Mouse (Mus musculus) heart, embryonic 11.5 days (tissue): ENCODE results near the gene Ndufaf3. TPM values are rescaled to one million over a fixed set of nuclear protein-coding genes. Genes with fewer than 3 reads are reported as not detected.
A peak's percentile ranks its signal among the peaks of the same experiment; 100 is the strongest.

Source experiments
- ATAC-seq: fragments of 200-750 bp; cut with Nextera tagmentation; replicated peaks from 2 replicates; pipeline ENCODE4 v1.8.0; 2017; ENCODE audit warnings: moderate library complexity; ENCODE audit not compliant: insufficient number of reproducible peaks, low FRiP score, low TSS enrichment
- H3K27ac ChIP-seq: fragments of 300-500 bp; sonication (generic); 2 replicates; pipeline ENCODE4 v1.5.1; 2014; ENCODE audit warnings: mild to moderate bottlenecking, low read depth, low read length
- H3K27me3 ChIP-seq: fragments of 300-500 bp; sonication (generic); 2 replicates; pipeline ENCODE4 v1.6.1; 2014; ENCODE audit warnings: mild to moderate bottlenecking, low read length, mixed read lengths; ENCODE audit not compliant: control insufficient read depth, insufficient read depth
- H3K36me3 ChIP-seq: fragments of 300-500 bp; sonication (generic); 2 replicates; pipeline ENCODE4 v1.6.1; 2014; ENCODE audit warnings: mild to moderate bottlenecking, low read length, moderate library complexity, mixed read lengths; ENCODE audit not compliant: control insufficient read depth, insufficient read depth
- H3K4me1 ChIP-seq: fragments of 300-500 bp; sonication (generic); 2 replicates; pipeline ENCODE4 v1.6.1; 2014; ENCODE audit warnings: low read length; ENCODE audit not compliant: control insufficient read depth, insufficient read depth
- H3K4me2 ChIP-seq: fragments of 300-500 bp; sonication (generic); 2 replicates; pipeline ENCODE4 v1.6.1; 2014; ENCODE audit warnings: mild to moderate bottlenecking, moderate library complexity
- H3K4me3 ChIP-seq: fragments of 300-500 bp; sonication (generic); 2 replicates; pipeline ENCODE4 v1.5.1; 2014; ENCODE audit warnings: low read depth, low read length
- H3K9ac ChIP-seq: fragments of 300-500 bp; sonication (generic); 2 replicates; pipeline ENCODE4 v1.6.1; 2014; ENCODE audit warnings: mild to moderate bottlenecking, low read depth, low read length, moderate library complexity
- H3K9me3 ChIP-seq: fragments of 300-500 bp; sonication (generic); replicated peaks from 2 replicates; pipeline ENCODE4 v1.6.1; 2016; ENCODE audit warnings: low read length; ENCODE audit not compliant: control insufficient read depth
- WGBS: fragments of 180-500 bp; shearing (Covaris S2); extraction: QIAGEN DNeasy Blood & Tissue Kit; methylation state at CpG from one replicate; pipeline ENCODE4 v1.1.7; 2014; ENCODE audit not compliant: insufficient replicate concordance; 5-methylcytosine and 5-hydroxymethylcytosine counted together
- polyA plus RNA-seq: library from polyadenylated mRNA; unstranded; fragments of >200 nt; fragmentation: Nextera tagmentation; extraction: Ambion mirVana; gene quantifications from 2 replicates; pipeline ENCODE4 v1.2.1, GENCODE M21; 2014

The Ndufaf3 gene
- polyA plus RNA-seq, 1 experiment from 2014 or later = 58.9 TPM

DNA sequence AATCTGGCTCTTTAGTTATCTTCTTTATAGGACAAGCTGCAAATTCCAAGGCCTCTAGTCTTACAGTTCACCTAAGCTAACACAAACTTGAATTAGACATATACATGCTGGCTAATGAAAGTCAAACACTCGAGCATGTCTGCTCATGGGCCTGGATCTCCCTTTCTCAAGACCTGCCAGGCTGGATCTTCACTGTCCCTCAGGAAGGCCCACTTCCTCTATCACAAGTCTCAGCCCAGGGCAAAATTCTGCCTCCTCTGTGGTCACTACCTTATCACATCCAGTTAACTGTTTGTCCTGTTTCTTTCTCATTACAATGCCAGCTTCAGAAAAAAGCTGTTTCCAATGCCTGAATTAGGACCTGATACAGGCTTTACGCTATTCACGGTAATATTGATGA lies 27.1 kb upstream of the Ndufaf3 start:
- no peak for ATAC-seq
- peaks cover 19% of the 10 kb centered on the region for H3K4me1 ChIP-seq
- H3K36me3 ChIP-seq = no peaks in the 10 kb centered on the region
- no peaks in the 10 kb centered on the region for H3K9me3 ChIP-seq
- peak overlapping the region; percentile 75 for H3K27ac ChIP-seq
- WGBS = 25% methylated on average over 3 of the region's 3 CpGs
- no peak overlapping the region for H3K4me3 ChIP-seq
- peak overlapping the region; percentile 43 for H3K4me2 ChIP-seq
- no peaks in the 10 kb centered on the region for H3K27me3 ChIP-seq
- H3K9ac ChIP-seq = 0 out of 2 replicates have a peak overlapping the region, but pooled peaks have one; percentile 12

DNA sequence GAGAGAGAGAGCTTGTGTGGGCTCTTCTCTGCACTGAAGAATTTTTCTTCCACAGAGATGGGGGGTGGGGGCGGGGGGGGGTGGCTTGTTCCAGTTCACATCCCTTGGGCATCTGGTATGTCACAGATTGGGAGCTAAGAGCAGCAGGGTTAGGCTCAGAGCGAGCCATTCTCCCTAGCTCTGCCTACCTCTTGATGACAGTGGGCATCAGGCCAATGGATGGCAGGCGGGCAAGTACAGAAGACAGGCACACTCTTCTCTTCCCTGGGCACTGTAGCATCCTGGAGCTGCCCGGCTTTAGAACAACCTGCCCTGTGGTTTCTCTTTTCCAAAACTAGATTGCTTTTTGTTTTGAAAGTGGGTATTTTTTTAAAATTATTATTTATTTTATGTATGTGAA lies 24.2 kb upstream of the Ndufaf3 start:
- 86% methylated on average over 4 of the region's 4 CpGs for WGBS
- Histone ChIP-seq H3K4me1 (peaks cover 40% of the 10 kb centered on the region), H3K4me2 (no peak overlapping the region)

DNA sequence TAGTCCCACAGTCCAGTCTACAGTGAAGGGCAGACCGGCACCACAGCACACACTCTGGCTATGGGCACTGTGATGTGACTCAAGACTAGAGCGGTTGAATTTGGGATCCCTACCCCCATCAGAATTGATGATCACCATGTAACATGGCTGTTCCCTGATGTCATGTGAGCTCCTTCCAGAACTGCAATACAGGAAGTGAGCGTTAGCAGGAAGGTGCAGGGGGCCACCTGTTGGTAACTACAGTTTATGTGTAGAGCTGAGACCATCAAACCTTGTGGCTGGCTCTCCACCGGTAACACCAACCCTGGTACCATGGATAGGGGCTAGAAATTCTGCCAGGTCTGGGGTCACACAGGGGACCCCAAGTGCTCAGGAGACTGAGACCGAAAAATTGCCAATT lies 22.0 kb upstream of the Ndufaf3 start:
- no peak for ATAC-seq
- Histone ChIP-seq H3K4me3 (no peak overlapping the region), H3K27ac (peak overlapping the region; percentile 93; the same call in 1 of the 2 replicates), H3K36me3 (no peaks in the 10 kb centered on the region), H3K9ac (no peak overlapping the region), H3K4me1 (peaks cover 33% of the 10 kb centered on the region), H3K27me3 (no peaks in the 10 kb centered on the region), H3K9me3 (no peaks in the 10 kb centered on the region), H3K4me2 (no peak overlapping the region)
- WGBS = 64% methylated on average over 5 of the region's 5 CpGs

More for the DNA sequence above, 24.2 kb upstream of the Ndufaf3 start:
- Histone ChIP-seq H3K9me3 (no peaks in the 10 kb centered on the region), H3K9ac (no peak overlapping the region), H3K4me3 (no peak overlapping the region), H3K27me3 (no peaks in the 10 kb centered on the region), H3K36me3 (no peaks in the 10 kb centered on the region), H3K27ac (no peak overlapping the region)
- ATAC-seq = no peak

DNA sequence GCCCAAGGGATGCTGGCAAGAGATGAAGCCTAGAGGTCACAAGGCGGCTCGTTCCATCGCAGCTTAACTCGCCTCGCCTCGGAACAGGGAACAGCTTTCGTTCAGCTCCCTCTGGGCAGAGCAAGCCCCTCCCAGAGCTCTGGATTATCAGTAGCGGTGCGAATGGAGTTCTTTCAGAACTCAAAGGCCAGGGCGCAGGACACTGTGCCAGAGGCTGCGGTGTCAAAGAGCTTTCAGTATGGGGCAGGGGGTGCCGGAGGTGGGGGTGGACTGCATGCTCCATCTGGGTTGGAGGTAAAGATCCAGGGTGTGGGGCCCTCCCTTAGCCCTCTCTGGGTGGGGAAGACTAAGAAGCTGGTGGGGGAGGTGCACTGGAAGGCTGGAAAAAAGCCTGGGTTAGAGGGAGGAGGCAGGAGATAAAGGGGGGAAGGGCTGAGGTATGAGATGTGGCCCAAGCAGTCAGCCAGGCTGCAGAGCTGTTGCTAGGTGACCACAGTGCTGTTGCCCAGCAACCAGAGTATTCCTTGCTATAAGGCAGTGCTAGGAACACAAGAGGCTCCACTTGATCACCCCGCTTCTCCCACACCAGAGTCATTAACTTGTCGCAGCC lies 20.4 kb upstream of the Ndufaf3 start:
- H3K9me3 ChIP-seq = no peaks in the 10 kb centered on the region
- no peaks in the 10 kb centered on the region for H3K36me3 ChIP-seq
- peak overlapping the region; percentile 54; the same call in 1 of the 2 replicates for H3K9ac ChIP-seq
- peak; percentile 86 for ATAC-seq
- H3K27ac ChIP-seq = peak overlapping the region; percentile 93
- peak overlapping the region; percentile 61 for H3K4me2 ChIP-seq
- peaks cover 38% of the 10 kb centered on the region for H3K4me1 ChIP-seq
- no peaks in the 10 kb centered on the region for H3K27me3 ChIP-seq
- H3K4me3 ChIP-seq = peak overlapping the region; percentile 30
- WGBS = 1% methylated on average over 14 of the region's 14 CpGs

DNA sequence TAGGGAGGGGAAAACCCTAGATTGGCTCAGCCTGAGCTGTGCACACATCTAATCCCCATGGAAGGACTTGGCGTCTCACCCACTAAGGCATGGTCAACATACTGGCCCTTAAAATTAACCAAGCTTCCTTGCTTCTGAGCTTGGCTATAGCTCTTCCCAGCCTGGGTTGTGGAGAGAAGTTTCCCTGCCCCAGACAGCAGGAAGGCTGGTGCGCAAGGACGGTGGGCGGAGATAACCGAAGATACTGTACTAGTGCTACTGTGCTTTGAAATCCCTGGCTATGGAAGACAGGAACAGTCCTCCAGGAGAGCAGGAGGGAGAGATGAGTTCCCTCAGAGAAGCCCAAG lies 12.1 kb upstream of the Ndufaf3 start:
- H3K4me1 ChIP-seq = peaks cover 38% of the 10 kb centered on the region
- no peaks in the 10 kb centered on the region for H3K27me3 ChIP-seq
- peak overlapping the region; percentile 85 for H3K4me2 ChIP-seq
- WGBS = 42% methylated on average over 5 of the region's 5 CpGs
- H3K36me3 ChIP-seq = peaks cover 11% of the 10 kb centered on the region
- peak overlapping the region; percentile 89 for H3K9ac ChIP-seq
- peak overlapping the region; percentile 92 for H3K27ac ChIP-seq
- H3K4me3 ChIP-seq = peak overlapping the region; percentile 90
- ATAC-seq = no peak
- H3K9me3 ChIP-seq = no peaks in the 10 kb centered on the region

DNA sequence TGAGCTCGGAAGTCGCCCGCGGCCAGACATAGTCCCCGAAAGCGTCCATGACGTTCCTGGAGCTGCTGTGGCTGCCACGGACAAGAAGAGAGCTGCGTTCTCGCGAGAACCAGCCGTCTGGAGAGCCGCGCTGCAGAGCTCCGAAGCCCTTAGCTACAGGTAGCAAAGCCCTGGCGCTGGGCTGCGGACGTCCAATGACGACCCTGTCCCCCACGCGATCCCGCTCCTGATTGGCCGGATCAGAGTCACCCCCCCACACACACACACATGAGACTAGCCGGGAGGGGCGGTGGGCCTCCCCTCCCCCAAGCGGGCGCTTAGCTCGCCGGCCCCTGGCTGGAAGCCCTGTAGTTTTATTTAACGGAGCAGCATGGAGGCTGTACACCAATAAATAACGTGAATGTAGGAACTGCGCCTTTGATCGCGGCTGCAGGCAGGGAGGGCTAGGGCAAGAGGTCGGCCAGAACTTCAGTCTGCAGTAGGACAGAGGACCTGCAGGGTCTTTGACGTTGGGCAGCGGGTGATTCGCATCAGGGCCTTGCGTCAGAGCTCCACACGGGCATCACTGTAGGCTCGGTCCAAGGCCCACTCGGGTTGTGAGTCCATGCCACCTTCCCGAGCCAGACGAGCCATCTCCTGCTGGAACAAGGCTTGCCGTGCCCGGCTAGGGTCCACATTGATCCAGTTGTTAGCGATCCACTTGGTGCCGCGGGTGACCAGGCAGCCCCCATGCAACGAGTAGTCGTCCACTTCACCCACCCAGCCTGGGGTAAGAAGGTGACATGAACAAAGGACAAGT lies 11.5 kb upstream of the Ndufaf3 start, which contains the start of gene Wdr6:
TSS of gene Wdr6 (minus strand) at position 195 of the 799 bp plus-strand sequence.
- 7% methylated on average over 49 of the region's 51 CpGs for WGBS
- Histone ChIP-seq H3K9me3 (no peaks in the 10 kb centered on the region), H3K4me1 (peaks cover 43% of the 10 kb centered on the region), H3K36me3 (peaks cover 11% of the 10 kb centered on the region), H3K4me3 (peak within 1 kb of the TSS; percentile 90), H3K27ac (peak within 1 kb of the TSS; percentile 92), H3K27me3 (no peaks in the 10 kb centered on the region), H3K9ac (peak within 1 kb of the TSS; percentile 89), H3K4me2 (peak within 1 kb of the TSS; percentile 85)
- peak; percentile 95 for ATAC-seq

DNA sequence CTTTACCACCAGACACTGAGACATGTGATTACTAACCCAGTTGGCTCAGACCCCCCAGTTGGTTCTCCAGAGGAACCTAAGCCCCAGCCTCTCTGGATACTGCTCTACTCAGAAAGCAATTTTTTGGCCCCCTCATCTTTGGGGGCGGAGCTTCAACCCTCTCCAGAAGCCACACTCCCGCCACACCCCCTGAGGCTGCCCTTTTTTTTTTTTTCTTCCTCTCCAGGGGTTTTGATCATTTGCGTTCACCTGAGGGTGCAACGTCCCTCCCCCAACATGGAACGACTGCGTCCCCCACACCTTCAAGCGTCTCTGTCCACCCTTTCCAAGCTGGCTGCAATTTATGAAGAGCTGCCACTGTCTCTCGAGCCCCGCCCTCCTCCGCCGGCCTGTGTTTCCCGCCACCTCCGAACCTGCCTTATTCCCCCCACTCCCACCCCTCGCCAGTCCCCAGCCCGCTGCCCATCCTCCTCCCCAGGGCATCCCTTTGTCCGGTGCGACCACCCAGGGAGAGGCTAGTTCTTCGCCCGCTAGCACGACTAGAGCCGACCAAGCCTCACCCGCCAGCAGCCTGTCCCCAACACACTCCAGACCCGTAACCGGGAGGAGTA lies 10.8 kb upstream of the Ndufaf3 start:
- H3K4me3 ChIP-seq = peak overlapping the region; percentile 90
- H3K9me3 ChIP-seq = no peaks in the 10 kb centered on the region
- under 1% methylated on average over 24 of the region's 24 CpGs for WGBS
- peak overlapping the region; percentile 89 for H3K9ac ChIP-seq
- H3K27me3 ChIP-seq = no peaks in the 10 kb centered on the region
- H3K4me1 ChIP-seq = peaks cover 36% of the 10 kb centered on the region
- no peak; the same call in none of the 2 replicates for ATAC-seq
- H3K4me2 ChIP-seq = peak overlapping the region; percentile 85
- peak overlapping the region; percentile 92 for H3K27ac ChIP-seq
- peaks cover 13% of the 10 kb centered on the region for H3K36me3 ChIP-seq

DNA sequence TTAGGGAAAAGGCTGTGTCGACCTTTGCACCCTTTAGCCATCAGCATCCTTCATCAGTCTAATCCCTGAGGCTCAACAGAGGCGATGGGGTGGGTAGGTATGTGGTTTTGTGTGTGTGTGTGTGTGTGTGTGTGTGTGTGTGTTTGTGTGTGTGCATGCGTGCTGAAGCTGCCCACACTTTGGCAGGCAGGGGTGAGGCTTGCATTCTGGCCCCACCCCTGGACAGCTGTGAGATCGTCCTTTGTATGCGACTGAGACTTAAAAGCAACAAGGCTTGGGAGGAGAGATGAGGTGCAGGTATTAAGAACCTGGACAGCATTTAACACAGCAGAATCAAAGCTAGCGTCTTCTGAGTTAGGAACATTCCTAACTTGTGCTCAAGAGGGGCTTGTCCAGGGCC lies 9.8 kb upstream of the Ndufaf3 start:
- peak overlapping the region; percentile 90; the same call in 1 of the 2 replicates for H3K4me3 ChIP-seq
- H3K9me3 ChIP-seq = no peaks in the 10 kb centered on the region
- peak overlapping the region; percentile 85 for H3K4me2 ChIP-seq
- peak overlapping the region; percentile 89 for H3K9ac ChIP-seq
- ATAC-seq = no peak
- peaks cover 32% of the 10 kb centered on the region for H3K4me1 ChIP-seq
- 66% methylated on average over 6 of the region's 6 CpGs for WGBS
- no peaks in the 10 kb centered on the region for H3K27me3 ChIP-seq
- no peak overlapping the region for H3K27ac ChIP-seq
- peaks cover 20% of the 10 kb centered on the region for H3K36me3 ChIP-seq
